In the genomic region with DNA sequence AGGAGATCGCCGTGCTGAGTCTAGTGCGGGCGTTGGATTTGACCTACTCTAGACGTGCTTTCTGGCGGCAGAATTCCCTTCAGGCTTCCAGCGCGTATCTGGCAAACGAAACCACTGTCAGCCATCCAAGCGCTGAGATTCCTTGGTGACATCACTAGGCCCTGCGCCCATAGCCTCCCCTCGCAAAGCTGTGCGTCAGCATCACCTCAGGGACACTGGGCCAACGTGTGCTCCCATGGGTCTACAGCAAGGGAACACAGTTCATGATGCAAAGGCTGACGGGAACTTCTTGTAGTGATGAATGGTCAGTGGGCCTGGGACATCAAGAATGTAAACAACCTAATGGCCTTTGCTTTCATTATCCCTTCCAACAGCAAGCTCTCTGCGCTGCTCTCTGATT, we compare ENCODE assay signal across 11 mouse cellular contexts.
DNase-seq lines count a peak whose midpoint lies in the region; ATAC-seq and TF ChIP-seq lines count a peak whose summit lies in the region.
"Had no signal": no experiment of that assay in that cellular context is flagged by ENCODE, and none has a peak within 500 bp of the region (broad histone marks: within the 10 kb centered on the region; RNA-seq: fewer than 3 reads in every experiment).

No protein-coding gene starts in this region.

- DNase-seq in adrenal gland, postnatal 10 days = peak; percentile 76
- peak; percentile 68 for DNase-seq in gastrocnemius, postnatal 10 days
- DNase-seq in ovary, postnatal 14 days (ENCODE audit: low spot score) = peak; percentile 42
- DNase-seq in layer of hippocampus, adult 2 months (ENCODE audit: low spot score in 2 of 2) = no peak
- no peak for DNase-seq in frontal cortex, adult 2 months (ENCODE audit: extremely low spot score in 1 of 2, low spot score in 1 of 2)
- DNase-seq in layer of hippocampus, adult 9-11 months = no peak

- 0 out of 2 replicates have a peak overlapping the region, but pooled peaks have one; percentile 34 for H3K27ac ChIP-seq in kidney, embryonic 15.5 days
- no peak overlapping the region for H3K27ac ChIP-seq in layer of hippocampus, adult 2 months
- H3K27ac ChIP-seq: embryonic facial prominence, embryonic 10.5 days; midbrain, embryonic 15.5 days had no signal

- no peak for TF ChIP-seq CTCF in layer of hippocampus, adult 2 months (conservative IDR thresholded peaks at IDR 0.05)

- H3K4me2 ChIP-seq in kidney, embryonic 15.5 days = no peak overlapping the region
- H3K4me2 ChIP-seq: midbrain, embryonic 15.5 days had no signal

- H3K9ac ChIP-seq in kidney, embryonic 15.5 days = no peak overlapping the region
- H3K9ac ChIP-seq: midbrain, embryonic 15.5 days had no signal

- no peaks in the 10 kb centered on the region for H3K36me3 ChIP-seq in kidney, embryonic 15.5 days
- H3K36me3 ChIP-seq: embryonic facial prominence, embryonic 10.5 days; midbrain, embryonic 15.5 days had no signal

- H3K27me3 ChIP-seq in kidney, embryonic 15.5 days = no peaks in the 10 kb centered on the region
- H3K27me3 ChIP-seq: midbrain, embryonic 15.5 days; Patski had no signal

- no peaks in the 10 kb centered on the region for H3K9me3 ChIP-seq in kidney, embryonic 15.5 days (replicated peaks)
- H3K9me3 ChIP-seq: embryonic facial prominence, embryonic 10.5 days; midbrain, embryonic 15.5 days had no signal

- H3K4me3 ChIP-seq in kidney, embryonic 15.5 days (replicated peaks) = no peak overlapping the region
- H3K4me3 ChIP-seq in layer of hippocampus, adult 2 months = no peak overlapping the region
- H3K4me3 ChIP-seq: embryonic facial prominence, embryonic 10.5 days; midbrain, embryonic 15.5 days had no signal

- ATAC-seq in kidney, embryonic 15.5 days (replicated peaks; ENCODE audit: low FRiP score) = 0 out of 2 replicates have a peak, but pooled peaks have one; percentile 29
- ATAC-seq in activated CD4-positive, CD25-positive, alpha-beta regulatory T cell, adult 4 months = no peak
- ATAC-seq: midbrain, embryonic 15.5 days; Patski had no signal

- 61% methylated on average over 16 of the region's 16 CpGs for WGBS in kidney, embryonic 15.5 days

- peaks cover 12% of the 10 kb centered on the region for H3K4me1 ChIP-seq in kidney, embryonic 15.5 days

Comparison
In these comparisons a context has a peak if more than half of its experiments do, and no peak if none do; other contexts are left out.
1. DNase-seq: peak in adrenal gland, postnatal 10 days (single experiment), gastrocnemius, postnatal 10 days (single experiment) and ovary, postnatal 14 days (single experiment); none in layer of hippocampus, adult 2 months (0 of 2), frontal cortex, adult 2 months (0 of 2) and layer of hippocampus, adult 9-11 months (single experiment).